Mouse (Mus musculus): ENCODE measurements at regions not wholly inside any gene's neighbourhood (a gene's known extent, or its start where the extent isn't known, plus 50 kb on each side); places are given as distances from the start of the nearest gene placed in this dataset.

DNA sequence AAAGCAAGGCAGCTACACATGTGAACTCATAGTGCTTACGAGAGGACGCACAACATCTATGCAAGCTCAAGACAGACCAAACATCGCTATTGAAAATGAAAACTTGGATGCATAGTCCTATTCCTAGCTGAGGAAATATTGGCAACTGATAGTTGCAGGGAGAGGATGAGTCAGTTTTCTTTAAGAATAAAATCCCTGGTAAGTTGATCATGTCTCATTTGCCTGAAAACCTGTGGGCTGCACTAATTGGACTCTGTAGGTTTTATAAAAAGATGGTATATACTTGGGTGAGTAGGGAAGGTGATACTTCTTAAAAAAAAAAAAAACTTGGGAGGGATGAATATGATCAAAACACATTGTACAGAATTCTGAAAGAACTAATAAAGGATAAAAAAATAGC is 381.2 kb downstream of the Gria2 start:
- no peak for DNase-seq (ENCODE audit: low read depth, low spot score)
- no peak overlapping the region for H3K27ac ChIP-seq (ENCODE audit: insufficient read depth, low read depth, low read length, poor library complexity, severe bottlenecking)
- H3K4me1 ChIP-seq (ENCODE audit: control insufficient read depth in 2 of 2, insufficient read depth in 2 of 2, low read length in 2 of 2, poor library complexity in 1 of 2), result no peaks in the 10 kb centered on the region
- no peaks in the 10 kb centered on the region for H3K9me3 ChIP-seq (ENCODE audit: control insufficient read depth, insufficient read depth, low read depth, low read length)
- no peaks in the 10 kb centered on the region for H3K36me3 ChIP-seq (ENCODE audit: control insufficient read depth, insufficient read depth, low read length, poor library complexity, severe bottlenecking)
- in situ Hi-C loops (cut with MboI; ENCODE audit: low sequenced_read_pairs in 2 of 2, unreplicated experiment in 2 of 2), result no loop called here
- no peak overlapping the region for H3K4me3 ChIP-seq (ENCODE audit: insufficient read depth in 1 of 2, low read depth in 1 of 2, low read length in 2 of 2, poor library complexity in 1 of 2, severe bottlenecking in 1 of 2)
- TF ChIP-seq ZNF384 (IDR thresholded peaks at IDR 0.05; ENCODE audit: low read depth, low read length) (no peak), HCFC1 (IDR thresholded peaks at IDR 0.05; ENCODE audit: borderline replicate concordance, insufficient read depth, low read length) (no peak), ZC3H11A (IDR thresholded peaks at IDR 0.05; ENCODE audit: borderline replicate concordance, low read depth, low read length) (no peak), MAFK (IDR thresholded peaks at IDR 0.05; ENCODE audit: insufficient read depth, low read depth, low read length) (no peak), CHD2 (IDR thresholded peaks at IDR 0.05; ENCODE audit: low read depth, low read length) (no peak)
- no peak overlapping the region for H3K9ac ChIP-seq (ENCODE audit: insufficient read depth, low read depth, low read length, poor library complexity, severe bottlenecking)

DNA sequence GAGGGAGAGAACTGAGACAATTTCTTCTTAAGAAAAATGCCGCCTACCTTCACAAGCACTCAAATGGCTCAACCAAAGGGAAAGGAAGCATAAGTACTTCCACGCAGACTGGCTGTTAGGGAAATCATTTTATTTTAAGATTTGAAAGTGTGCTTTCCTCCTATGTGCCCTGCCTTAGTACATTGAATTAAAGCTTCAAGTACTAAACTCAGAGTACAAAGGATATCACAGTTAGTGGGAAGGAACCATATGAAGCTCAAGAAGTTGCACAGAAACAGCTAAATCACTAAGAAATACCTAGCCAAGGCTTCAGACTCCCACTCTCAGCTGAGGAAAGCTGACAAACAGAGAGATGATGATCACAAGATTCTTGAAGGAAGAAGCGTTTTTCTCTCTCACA is 380.5 kb downstream of the Gria2 start:
- H3K9me3 ChIP-seq (ENCODE audit: control insufficient read depth, insufficient read depth, low read depth, low read length), result no peaks in the 10 kb centered on the region
- DNase-seq (ENCODE audit: low read depth, low spot score), result no peak
- H3K4me3 ChIP-seq (ENCODE audit: insufficient read depth in 1 of 2, low read depth in 1 of 2, low read length in 2 of 2, poor library complexity in 1 of 2, severe bottlenecking in 1 of 2), result no peak overlapping the region
- no peaks in the 10 kb centered on the region for H3K36me3 ChIP-seq (ENCODE audit: control insufficient read depth, insufficient read depth, low read length, poor library complexity, severe bottlenecking)
- no peak overlapping the region for H3K9ac ChIP-seq (ENCODE audit: insufficient read depth, low read depth, low read length, poor library complexity, severe bottlenecking)
- in situ Hi-C loops (cut with MboI; ENCODE audit: low sequenced_read_pairs in 2 of 2, unreplicated experiment in 2 of 2), result no loop called here
- no peak for TF ChIP-seq ZNF384 (IDR thresholded peaks at IDR 0.05; ENCODE audit: low read depth, low read length)
- TF ChIP-seq HCFC1 (IDR thresholded peaks at IDR 0.05; ENCODE audit: borderline replicate concordance, insufficient read depth, low read length), result no peak
- TF ChIP-seq CHD2 (IDR thresholded peaks at IDR 0.05; ENCODE audit: low read depth, low read length), result no peak
- TF ChIP-seq MAFK (IDR thresholded peaks at IDR 0.05; ENCODE audit: insufficient read depth, low read depth, low read length), result no peak
- no peak for TF ChIP-seq ZC3H11A (IDR thresholded peaks at IDR 0.05; ENCODE audit: borderline replicate concordance, low read depth, low read length)
- H3K4me1 ChIP-seq (ENCODE audit: control insufficient read depth in 2 of 2, insufficient read depth in 2 of 2, low read length in 2 of 2, poor library complexity in 1 of 2), result no peaks in the 10 kb centered on the region
- no peak overlapping the region for H3K27ac ChIP-seq (ENCODE audit: insufficient read depth, low read depth, low read length, poor library complexity, severe bottlenecking)

GRCm38 (mm10) chr3:80422646-80423045 is 380.0 kb downstream of the Gria2 start:
- no peak for DNase-seq (ENCODE audit: low read depth, low spot score)
- no peak for TF ChIP-seq HCFC1 (IDR thresholded peaks at IDR 0.05; ENCODE audit: borderline replicate concordance, insufficient read depth, low read length)
- H3K27ac ChIP-seq (ENCODE audit: insufficient read depth, low read depth, low read length, poor library complexity, severe bottlenecking), result no peak overlapping the region
- in situ Hi-C loops (cut with MboI; ENCODE audit: low sequenced_read_pairs in 2 of 2, unreplicated experiment in 2 of 2), result no loop called here
- no peak overlapping the region for H3K4me3 ChIP-seq (ENCODE audit: insufficient read depth in 1 of 2, low read depth in 1 of 2, low read length in 2 of 2, poor library complexity in 1 of 2, severe bottlenecking in 1 of 2)
- H3K9me3 ChIP-seq (ENCODE audit: control insufficient read depth, insufficient read depth, low read depth, low read length), result no peaks in the 10 kb centered on the region
- no peaks in the 10 kb centered on the region for H3K4me1 ChIP-seq (ENCODE audit: control insufficient read depth in 2 of 2, insufficient read depth in 2 of 2, low read length in 2 of 2, poor library complexity in 1 of 2)
- H3K36me3 ChIP-seq (ENCODE audit: control insufficient read depth, insufficient read depth, low read length, poor library complexity, severe bottlenecking), result no peaks in the 10 kb centered on the region
- H3K9ac ChIP-seq (ENCODE audit: insufficient read depth, low read depth, low read length, poor library complexity, severe bottlenecking), result no peak overlapping the region
